Mouse (Mus musculus) embryonic facial prominence, embryonic 14.5 days (tissue): ENCODE data around the gene Tspan12. TPM values are rescaled to one million over a fixed set of nuclear protein-coding genes. Genes with fewer than 3 reads are reported as not detected.
A peak's percentile ranks its signal among the peaks of the same experiment; 100 is the strongest.

Source experiments
- ATAC-seq: fragments of 200-750 bp; cut with Nextera tagmentation; 2 replicates; pipeline ENCODE4 v1.8.0; 2017; ENCODE audit warnings: low read depth, moderate number of reproducible peaks, moderate TSS enrichment
- DNase-seq: peaks from one replicate; pipeline ENCODE4 v3.0.0-alpha.2; 2015; ENCODE audit warnings: low spot score
- H3K27ac ChIP-seq: fragments of 300-500 bp; sonication (generic); replicated peaks from 2 replicates; pipeline ENCODE4 v1.5.1; 2014; ENCODE audit warnings: low read depth, mild to moderate bottlenecking, low read length, moderate library complexity
- H3K27me3 ChIP-seq: fragments of 300-500 bp; sonication (generic); replicated peaks from 2 replicates; pipeline ENCODE4 v1.6.1; 2014; ENCODE audit warnings: low read length; ENCODE audit not compliant: control insufficient read depth, insufficient read depth
- H3K36me3 ChIP-seq: fragments of 300-500 bp; sonication (generic); 2 replicates; pipeline ENCODE4 v1.6.1; 2014; ENCODE audit warnings: low read length, mixed read lengths; ENCODE audit not compliant: control insufficient read depth, insufficient read depth
- H3K4me1 ChIP-seq: fragments of 300-500 bp; sonication (generic); 2 replicates; pipeline ENCODE4 v1.6.1; 2014; ENCODE audit warnings: antibody characterized with exemption, low read length; ENCODE audit not compliant: control insufficient read depth, insufficient read depth
- H3K4me2 ChIP-seq: fragments of 300-500 bp; sonication (generic); 2 replicates; pipeline ENCODE4 v1.6.1; 2014; ENCODE audit warnings: low read depth, mild to moderate bottlenecking, low read length, moderate library complexity, mixed read lengths
- H3K4me3 ChIP-seq: fragments of 300-500 bp; sonication (generic); 2 replicates; pipeline ENCODE4 v1.5.1; 2014; ENCODE audit warnings: low read depth, mild to moderate bottlenecking, low read length
- H3K9ac ChIP-seq: fragments of 300-500 bp; sonication (generic); 2 replicates; pipeline ENCODE4 v1.6.1; 2014; ENCODE audit warnings: low read depth, mild to moderate bottlenecking, low read length, moderate library complexity, mixed read lengths
- H3K9me3 ChIP-seq: fragments of 300-500 bp; sonication (generic); 2 replicates; pipeline ENCODE4 v1.6.1; 2016; ENCODE audit warnings: low read length; ENCODE audit not compliant: control insufficient read depth
- WGBS: fragments of 180-500 bp; shearing (Covaris S2); extraction: QIAGEN DNeasy Blood & Tissue Kit; methylation state at CpG from one replicate; pipeline ENCODE4 v1.1.7; 2014; 5-methylcytosine and 5-hydroxymethylcytosine counted together
- polyA plus RNA-seq: library from polyadenylated mRNA; unstranded; fragments of >200 nt; fragmentation: Nextera tagmentation; extraction: Ambion mirVana; gene quantifications from 2 replicates; pipeline ENCODE4 v1.2.1, GENCODE M21; 2014

Gene Tspan12
- polyA plus RNA-seq, 1 experiment from 2014 or later: 52.8 TPM

- Histone ChIP-seq H3K9ac (no peak overlapping the region), H3K27ac (no peak overlapping the region), H3K4me3 (no peak overlapping the region), H3K36me3 (peaks cover 13% of the 10 kb centered on the region; the same call in 1 of the 2 replicates), H3K4me2 (no peak overlapping the region), H3K9me3 (no peaks in the 10 kb centered on the region), H3K4me1 (peaks cover 4% of the 10 kb centered on the region; the same call in 1 of the 2 replicates), H3K27me3 (no peaks in the 10 kb centered on the region)
- 58% methylated on average over 10 of the region's 10 CpGs for WGBS
- ATAC-seq: no peak
- no peak for DNase-seq
These were observed 13.0 kb downstream of the Tspan12 start for GRCm38 (mm10) chr6:21839244-21839814.

GRCm38 (mm10) chr6:21833531-21833930 lies 18.8 kb downstream of the Tspan12 start:
- H3K4me1 ChIP-seq: no peaks in the 10 kb centered on the region
- DNase-seq (no peak), ATAC-seq (no peak)
- H3K27me3 ChIP-seq: no peaks in the 10 kb centered on the region
- H3K9me3 ChIP-seq: no peaks in the 10 kb centered on the region
- no peak overlapping the region for H3K27ac ChIP-seq
- no peak overlapping the region for H3K4me2 ChIP-seq
- no peak overlapping the region for H3K4me3 ChIP-seq
- no peak overlapping the region for H3K9ac ChIP-seq
- 83% methylated on average over 4 of the region's 4 CpGs for WGBS
- H3K36me3 ChIP-seq: peaks cover 17% of the 10 kb centered on the region; the same call in 1 of the 2 replicates

DNA sequence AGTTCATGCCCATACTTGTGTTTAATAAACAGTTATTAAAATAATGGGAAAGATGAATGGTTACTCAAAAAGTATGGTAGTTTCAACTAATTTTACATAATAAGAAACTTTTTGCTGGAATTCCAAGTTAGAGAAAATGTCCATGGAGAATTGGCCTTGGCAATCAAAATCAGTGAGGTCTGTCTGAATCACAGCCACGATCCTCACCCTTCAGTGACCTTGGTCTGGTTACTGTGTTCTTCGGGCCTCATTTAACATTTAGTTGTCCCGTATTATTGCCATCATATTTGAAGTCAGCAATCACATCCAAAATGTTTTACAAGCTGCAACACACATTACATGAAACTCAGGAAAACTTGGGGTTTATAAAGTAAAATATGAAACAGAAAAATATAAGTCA lies 20.4 kb downstream of the Tspan12 start:
- no peak for ATAC-seq
- WGBS: 68% methylated on average over 3 of the region's 3 CpGs

DNA sequence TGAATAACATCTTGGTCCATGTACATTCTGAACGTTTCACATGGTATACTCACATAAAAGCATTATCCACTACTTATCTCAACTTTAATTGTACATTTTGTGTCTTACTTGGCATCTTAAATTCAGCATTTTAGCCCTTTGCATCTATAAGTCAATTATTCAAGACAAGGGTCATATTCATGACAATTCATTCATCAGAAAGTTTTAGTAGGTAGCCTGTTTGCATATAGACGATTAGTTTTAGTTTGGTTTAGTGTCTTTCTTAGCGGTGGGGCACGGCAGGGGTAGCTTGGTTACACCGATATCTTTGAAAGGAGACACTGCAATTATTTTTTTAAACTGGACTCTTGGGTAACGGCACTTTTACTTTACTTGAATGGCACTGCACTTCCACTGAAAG lies 21.4 kb downstream of the Tspan12 start:
- H3K9ac ChIP-seq: no peak overlapping the region
- no peak overlapping the region for H3K27ac ChIP-seq
- ATAC-seq (no peak), DNase-seq (no peak)
- H3K4me1 ChIP-seq: no peaks in the 10 kb centered on the region
- WGBS: 72% methylated on average over 6 of the region's 6 CpGs
- H3K4me2 ChIP-seq: no peak overlapping the region
- no peaks in the 10 kb centered on the region for H3K9me3 ChIP-seq
- no peak overlapping the region for H3K4me3 ChIP-seq
- H3K27me3 ChIP-seq: no peaks in the 10 kb centered on the region
- peaks cover 17% of the 10 kb centered on the region; the same call in 1 of the 2 replicates for H3K36me3 ChIP-seq

More for the DNA sequence above, 20.4 kb downstream of the Tspan12 start:
- Histone ChIP-seq H3K27me3 (no peaks in the 10 kb centered on the region), H3K9me3 (no peaks in the 10 kb centered on the region), H3K27ac (no peak overlapping the region), H3K4me3 (no peak overlapping the region), H3K4me2 (no peak overlapping the region), H3K36me3 (peaks cover 17% of the 10 kb centered on the region; the same call in 1 of the 2 replicates), H3K9ac (no peak overlapping the region), H3K4me1 (no peaks in the 10 kb centered on the region)
- no peak for DNase-seq

DNA sequence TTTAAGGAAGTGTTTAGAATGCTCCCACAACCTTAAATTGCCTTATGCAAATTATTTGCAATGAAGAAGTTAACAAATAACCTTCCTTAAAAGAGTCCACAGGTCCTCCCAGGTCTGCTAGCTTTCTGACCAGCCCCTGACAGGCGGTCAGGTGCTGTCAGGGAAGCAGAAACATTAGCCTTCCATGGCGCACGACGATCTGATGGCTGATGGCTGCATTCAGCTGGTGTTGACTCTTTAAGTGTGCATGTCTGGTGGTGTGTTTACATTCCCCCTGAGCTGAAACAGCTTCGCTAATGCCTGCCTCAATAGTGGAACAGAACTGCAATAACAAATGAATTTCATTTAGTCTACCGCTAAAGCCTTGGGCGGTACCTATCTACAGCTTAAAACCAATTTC lies 22.4 kb downstream of the Tspan12 start:
- 72% methylated on average over 7 of the region's 7 CpGs for WGBS
- H3K36me3 ChIP-seq: peaks cover 9% of the 10 kb centered on the region; the same call in 1 of the 2 replicates
- H3K9me3 ChIP-seq: no peaks in the 10 kb centered on the region
- no peak overlapping the region for H3K4me3 ChIP-seq
- no peaks in the 10 kb centered on the region for H3K4me1 ChIP-seq
- DNase-seq (no peak), ATAC-seq (no peak)
- H3K4me2 ChIP-seq: no peak overlapping the region
- H3K9ac ChIP-seq: no peak overlapping the region
- H3K27me3 ChIP-seq: no peaks in the 10 kb centered on the region
- H3K27ac ChIP-seq: no peak overlapping the region

- Histone ChIP-seq H3K4me3 (no peak overlapping the region), H3K36me3 (no peaks in the 10 kb centered on the region), H3K9me3 (no peaks in the 10 kb centered on the region), H3K4me1 (no peaks in the 10 kb centered on the region), H3K4me2 (no peak overlapping the region), H3K27me3 (no peaks in the 10 kb centered on the region), H3K27ac (no peak overlapping the region), H3K9ac (no peak overlapping the region)
- ATAC-seq (no peak), DNase-seq (no peak)
- 78% methylated on average over 4 of the region's 4 CpGs for WGBS
These were observed 23.9 kb downstream of the Tspan12 start for GRCm38 (mm10) chr6:21828437-21828836.

DNA sequence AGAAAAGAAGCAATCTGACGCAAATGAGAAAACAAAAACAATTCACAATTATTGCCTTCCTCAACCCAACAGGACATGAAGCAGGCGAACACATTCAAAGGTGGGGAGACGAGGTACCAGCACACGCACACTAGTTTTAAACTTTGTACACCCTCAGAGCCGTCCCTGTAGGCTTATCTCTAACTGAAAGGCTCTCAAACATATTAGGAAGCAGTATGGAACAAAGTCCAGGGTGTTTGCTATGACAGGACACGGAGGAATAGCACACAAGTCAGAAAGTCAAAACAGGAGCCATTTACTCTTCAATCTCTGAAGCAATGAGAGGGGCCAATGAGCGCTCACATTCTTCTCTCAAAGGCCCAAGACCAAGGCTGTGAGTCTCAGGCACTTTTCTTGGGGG lies 24.3 kb downstream of the Tspan12 start:
- no peak for DNase-seq
- 93% methylated on average over 7 of the region's 7 CpGs for WGBS
- Histone ChIP-seq H3K4me1 (no peaks in the 10 kb centered on the region), H3K9ac (no peak overlapping the region), H3K36me3 (no peaks in the 10 kb centered on the region), H3K4me2 (no peak overlapping the region), H3K9me3 (no peaks in the 10 kb centered on the region), H3K27ac (no peak overlapping the region), H3K4me3 (no peak overlapping the region), H3K27me3 (no peaks in the 10 kb centered on the region)
- no peak for ATAC-seq

GRCm38 (mm10) chr6:21823694-21824093 lies 28.6 kb downstream of the Tspan12 start:
- H3K27me3 ChIP-seq: no peaks in the 10 kb centered on the region
- no peak overlapping the region for H3K9ac ChIP-seq
- DNase-seq (no peak), ATAC-seq (no peak)
- H3K36me3 ChIP-seq: no peaks in the 10 kb centered on the region
- no peaks in the 10 kb centered on the region for H3K4me1 ChIP-seq
- 86% methylated on average over 7 of the region's 7 CpGs for WGBS
- H3K4me3 ChIP-seq: no peak overlapping the region
- H3K4me2 ChIP-seq: no peak overlapping the region
- no peak overlapping the region for H3K27ac ChIP-seq
- H3K9me3 ChIP-seq: no peaks in the 10 kb centered on the region

- Histone ChIP-seq H3K4me2 (0 out of 2 replicates have a peak overlapping the region, but pooled peaks have one; percentile 7), H3K27me3 (no peaks in the 10 kb centered on the region), H3K4me3 (no peak overlapping the region), H3K4me1 (no peaks in the 10 kb centered on the region), H3K9me3 (no peaks in the 10 kb centered on the region), H3K36me3 (no peaks in the 10 kb centered on the region), H3K9ac (no peak overlapping the region), H3K27ac (no peak overlapping the region)
- no peak for DNase-seq
- WGBS: 62% methylated on average over 8 of the region's 8 CpGs
- no peak for ATAC-seq
These were observed 29.0 kb downstream of the Tspan12 start for GRCm38 (mm10) chr6:21823281-21823680.
